Mouse (Mus musculus): ENCODE data around the gene Plekhh1. TPM values are rescaled to one million over a fixed set of nuclear protein-coding genes. Genes with fewer than 3 reads are reported as not detected.
A peak's percentile ranks its signal among the peaks of the same experiment; 100 is the strongest.

Gene Plekhh1
- polyA plus RNA-seq, 1 experiment from 2014 or later, result 5.8 TPM

GRCm38 (mm10) chr12:78996711-78997110 is 32.3 kb upstream of the Plekhh1 start:
- H3K4me3 ChIP-seq (replicated peaks; ENCODE audit: low read length), result no peak overlapping the region
- no peak overlapping the region for H3K9ac ChIP-seq (ENCODE audit: low read length)
- H3K9me3 ChIP-seq (replicated peaks; ENCODE audit: control insufficient read depth, low read length), result no peaks in the 10 kb centered on the region
- H3K36me3 ChIP-seq (ENCODE audit: control insufficient read depth, insufficient read depth, low read length), result no peaks in the 10 kb centered on the region
- H3K4me1 ChIP-seq (ENCODE audit: control insufficient read depth, insufficient read depth, low read length), result no peaks in the 10 kb centered on the region
- WGBS, result 41% methylated on average over 7 of the region's 7 CpGs
- H3K27me3 ChIP-seq (ENCODE audit: control insufficient read depth, insufficient read depth, low read length), result no peaks in the 10 kb centered on the region
- ATAC-seq (ENCODE audit: insufficient read depth, low FRiP score), result no peak
- no peak overlapping the region for H3K4me2 ChIP-seq (ENCODE audit: low read depth, low read length)
- H3K27ac ChIP-seq (ENCODE audit: low read length), result no peak overlapping the region

GRCm38 (mm10) chr12:79002406-79002805 is 26.6 kb upstream of the Plekhh1 start:
- no peak overlapping the region for H3K27ac ChIP-seq (ENCODE audit: low read length)
- no peak overlapping the region for H3K4me3 ChIP-seq (replicated peaks; ENCODE audit: low read length)
- H3K4me2 ChIP-seq (ENCODE audit: low read depth, low read length), result no peak overlapping the region
- H3K27me3 ChIP-seq (ENCODE audit: control insufficient read depth, insufficient read depth, low read length), result no peaks in the 10 kb centered on the region
- WGBS, result 76% methylated on average over 5 of the region's 5 CpGs
- H3K4me1 ChIP-seq (ENCODE audit: control insufficient read depth, insufficient read depth, low read length), result peaks cover 5% of the 10 kb centered on the region; the same call in 1 of the 2 replicates
- H3K36me3 ChIP-seq (ENCODE audit: control insufficient read depth, insufficient read depth, low read length), result no peaks in the 10 kb centered on the region
- no peak overlapping the region for H3K9ac ChIP-seq (ENCODE audit: low read length)
- no peaks in the 10 kb centered on the region for H3K9me3 ChIP-seq (replicated peaks; ENCODE audit: control insufficient read depth, low read length)
- no peak for ATAC-seq (ENCODE audit: insufficient read depth, low FRiP score)

- no peak for ATAC-seq (ENCODE audit: insufficient read depth, low FRiP score)
- Histone ChIP-seq H3K9me3 (replicated peaks; ENCODE audit: control insufficient read depth, low read length) (no peaks in the 10 kb centered on the region), H3K4me3 (replicated peaks; ENCODE audit: low read length) (no peak overlapping the region), H3K9ac (ENCODE audit: low read length) (no peak overlapping the region), H3K4me2 (ENCODE audit: low read depth, low read length) (no peak overlapping the region), H3K27ac (ENCODE audit: low read length) (no peak overlapping the region), H3K4me1 (ENCODE audit: control insufficient read depth, insufficient read depth, low read length) (peaks cover 5% of the 10 kb centered on the region; the same call in 1 of the 2 replicates), H3K36me3 (ENCODE audit: control insufficient read depth, insufficient read depth, low read length) (no peaks in the 10 kb centered on the region), H3K27me3 (ENCODE audit: control insufficient read depth, insufficient read depth, low read length) (no peaks in the 10 kb centered on the region)
- WGBS, result 79% methylated on average over 3 of the region's 3 CpGs
Observed at GRCm38 (mm10) chr12:79002978-79003377, 26.0 kb upstream of the Plekhh1 start.

GRCm38 (mm10) chr12:79005456-79005855 is 23.5 kb upstream of the Plekhh1 start:
- no peak overlapping the region for H3K4me3 ChIP-seq (replicated peaks; ENCODE audit: low read length)
- H3K9ac ChIP-seq (ENCODE audit: low read length), result no peak overlapping the region
- H3K27ac ChIP-seq (ENCODE audit: low read length), result no peak overlapping the region
- H3K27me3 ChIP-seq (ENCODE audit: control insufficient read depth, insufficient read depth, low read length), result no peaks in the 10 kb centered on the region
- no peaks in the 10 kb centered on the region for H3K36me3 ChIP-seq (ENCODE audit: control insufficient read depth, insufficient read depth, low read length)
- 85% methylated on average over 5 of the region's 5 CpGs for WGBS
- H3K4me2 ChIP-seq (ENCODE audit: low read depth, low read length), result no peak overlapping the region
- no peaks in the 10 kb centered on the region for H3K9me3 ChIP-seq (replicated peaks; ENCODE audit: control insufficient read depth, low read length)
- H3K4me1 ChIP-seq (ENCODE audit: control insufficient read depth, insufficient read depth, low read length), result peaks cover 5% of the 10 kb centered on the region; the same call in 1 of the 2 replicates
- ATAC-seq (ENCODE audit: insufficient read depth, low FRiP score), result no peak

- no peaks in the 10 kb centered on the region for H3K9me3 ChIP-seq (replicated peaks; ENCODE audit: control insufficient read depth, low read length)
- no peak for ATAC-seq (ENCODE audit: insufficient read depth, low FRiP score)
- H3K4me3 ChIP-seq (replicated peaks; ENCODE audit: low read length), result peak overlapping the region; percentile 93
- H3K9ac ChIP-seq (ENCODE audit: low read length), result peak overlapping the region; percentile 88
- 33% methylated on average over 9 of the region's 9 CpGs for WGBS
- H3K36me3 ChIP-seq (ENCODE audit: control insufficient read depth, insufficient read depth, low read length), result no peaks in the 10 kb centered on the region
- H3K4me1 ChIP-seq (ENCODE audit: control insufficient read depth, insufficient read depth, low read length), result peaks cover 5% of the 10 kb centered on the region; the same call in 1 of the 2 replicates
- H3K27me3 ChIP-seq (ENCODE audit: control insufficient read depth, insufficient read depth, low read length), result no peaks in the 10 kb centered on the region
- no peak overlapping the region for H3K27ac ChIP-seq (ENCODE audit: low read length)
- H3K4me2 ChIP-seq (ENCODE audit: low read depth, low read length), result peak overlapping the region; percentile 60
Observed at GRCm38 (mm10) chr12:79006076-79006475, 22.9 kb upstream of the Plekhh1 start.

- Histone ChIP-seq H3K27me3 (ENCODE audit: control insufficient read depth, insufficient read depth, low read length) (no peaks in the 10 kb centered on the region), H3K36me3 (ENCODE audit: control insufficient read depth, insufficient read depth, low read length) (no peaks in the 10 kb centered on the region), H3K4me1 (ENCODE audit: control insufficient read depth, insufficient read depth, low read length) (peaks cover 5% of the 10 kb centered on the region; the same call in 1 of the 2 replicates), H3K9ac (ENCODE audit: low read length) (peak overlapping the region; percentile 88), H3K4me2 (ENCODE audit: low read depth, low read length) (peak overlapping the region; percentile 60), H3K9me3 (replicated peaks; ENCODE audit: control insufficient read depth, low read length) (no peaks in the 10 kb centered on the region), H3K27ac (ENCODE audit: low read length) (peak overlapping the region; percentile 31), H3K4me3 (replicated peaks; ENCODE audit: low read length) (peak overlapping the region; percentile 93)
- WGBS, result under 1% methylated on average over 45 of the region's 53 CpGs
- peak; percentile 73 for ATAC-seq (ENCODE audit: insufficient read depth, low FRiP score)
Observed at GRCm38 (mm10) chr12:79006478-79007125, 22.4 kb upstream of the Plekhh1 start.

GRCm38 (mm10) chr12:79007126-79007753 is 21.7 kb upstream of the Plekhh1 start, which contains the start of gene Tmem229b:
TSS of gene Tmem229b (minus strand) at chr12:79007627.
- ATAC-seq (ENCODE audit: insufficient read depth, low FRiP score), result peak; percentile 72
- WGBS, result 3% methylated on average over 46 of the region's 49 CpGs
- Histone ChIP-seq H3K4me1 (ENCODE audit: control insufficient read depth, insufficient read depth, low read length) (peaks cover 5% of the 10 kb centered on the region; the same call in 1 of the 2 replicates), H3K27ac (ENCODE audit: low read length) (peak within 1 kb of the TSS; percentile 31), H3K9ac (ENCODE audit: low read length) (peak within 1 kb of the TSS; percentile 88), H3K4me3 (replicated peaks; ENCODE audit: low read length) (peak within 1 kb of the TSS; percentile 93), H3K36me3 (ENCODE audit: control insufficient read depth, insufficient read depth, low read length) (no peaks in the 10 kb centered on the region), H3K4me2 (ENCODE audit: low read depth, low read length) (peak within 1 kb of the TSS; percentile 60), H3K27me3 (ENCODE audit: control insufficient read depth, insufficient read depth, low read length) (no peaks in the 10 kb centered on the region), H3K9me3 (replicated peaks; ENCODE audit: control insufficient read depth, low read length) (no peaks in the 10 kb centered on the region)

- H3K9ac ChIP-seq (ENCODE audit: low read length), result no peak overlapping the region
- no peaks in the 10 kb centered on the region for H3K36me3 ChIP-seq (ENCODE audit: control insufficient read depth, insufficient read depth, low read length)
- no peak overlapping the region for H3K4me2 ChIP-seq (ENCODE audit: low read depth, low read length)
- H3K4me1 ChIP-seq (ENCODE audit: control insufficient read depth, insufficient read depth, low read length), result peaks cover 5% of the 10 kb centered on the region; the same call in 1 of the 2 replicates
- ATAC-seq (ENCODE audit: insufficient read depth, low FRiP score), result no peak
- H3K27ac ChIP-seq (ENCODE audit: low read length), result no peak overlapping the region
- WGBS, result 31% methylated on average over 3 of the region's 3 CpGs
- H3K27me3 ChIP-seq (ENCODE audit: control insufficient read depth, insufficient read depth, low read length), result no peaks in the 10 kb centered on the region
- no peak overlapping the region for H3K4me3 ChIP-seq (replicated peaks; ENCODE audit: low read length)
- no peaks in the 10 kb centered on the region for H3K9me3 ChIP-seq (replicated peaks; ENCODE audit: control insufficient read depth, low read length)
Observed at GRCm38 (mm10) chr12:79010569-79010968, 18.4 kb upstream of the Plekhh1 start.

GRCm38 (mm10) chr12:79016109-79016508 is 12.9 kb upstream of the Plekhh1 start:
- ATAC-seq (ENCODE audit: insufficient read depth, low FRiP score), result no peak

More at GRCm38 (mm10) chr12:79016109-79016508, 12.9 kb upstream of the Plekhh1 start:
- Histone ChIP-seq H3K9me3 (replicated peaks; ENCODE audit: control insufficient read depth, low read length) (no peaks in the 10 kb centered on the region), H3K36me3 (ENCODE audit: control insufficient read depth, insufficient read depth, low read length) (no peaks in the 10 kb centered on the region), H3K4me1 (ENCODE audit: control insufficient read depth, insufficient read depth, low read length) (peaks cover 4% of the 10 kb centered on the region; the same call in 1 of the 2 replicates), H3K4me2 (ENCODE audit: low read depth, low read length) (no peak overlapping the region), H3K27ac (ENCODE audit: low read length) (no peak overlapping the region), H3K27me3 (ENCODE audit: control insufficient read depth, insufficient read depth, low read length) (no peaks in the 10 kb centered on the region), H3K9ac (ENCODE audit: low read length) (no peak overlapping the region), H3K4me3 (replicated peaks; ENCODE audit: low read length) (no peak overlapping the region)
- WGBS, result 53% methylated on average over 5 of the region's 5 CpGs
